25 mouse cellular contexts compared by ENCODE assay signal in the genomic region with DNA sequence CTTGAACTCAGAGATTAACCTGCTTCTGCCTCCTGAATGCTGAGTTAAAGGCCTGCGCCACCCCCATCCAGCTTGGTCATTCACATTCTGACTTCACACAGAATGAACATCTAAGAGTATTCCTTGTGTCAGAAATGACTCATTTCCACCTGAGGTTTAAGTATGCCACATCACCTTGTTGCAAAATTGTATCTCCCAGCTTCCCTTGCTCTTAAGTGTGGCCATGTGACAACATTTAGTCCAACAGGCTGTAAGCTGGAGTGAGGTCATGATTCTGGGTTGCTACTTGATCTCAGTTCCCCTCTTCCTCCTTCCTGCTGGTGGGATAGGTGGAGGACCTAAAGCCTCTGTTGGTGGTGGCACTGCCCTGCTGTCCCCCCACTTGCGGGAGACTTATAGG.
"Had no signal": no experiment of that assay in that cellular context is flagged by ENCODE, and none has a peak within 500 bp of the region (broad histone marks: within the 10 kb centered on the region; RNA-seq: fewer than 3 reads in every experiment).

No protein-coding gene starts in this region.

- DNase-seq: forebrain, postnatal 0 days; gastrocnemius, postnatal 14 days; gastrocnemius, postnatal 36 days; heart, adult 18-20 months; heart, postnatal 14 days; heart, postnatal 36 days; kidney, adult 11 months; kidney, adult 2 months; kidney, adult 9 months; kidney, postnatal 14 days; kidney, postnatal 36 days; layer of hippocampus, adult 9-11 months; layer of hippocampus, postnatal 36 days; left cerebral cortex, postnatal 4 days had no signal

- H3K4me2 ChIP-seq: heart, embryonic 11.5 days; heart, embryonic 13.5 days; heart, embryonic 15.5 days; hindbrain, embryonic 13.5 days; hindbrain, embryonic 15.5 days; kidney, embryonic 15.5 days; limb, embryonic 13.5 days; limb, embryonic 15.5 days had no signal

- H3K4me1 ChIP-seq: heart, embryonic 13.5 days; heart, embryonic 15.5 days; hindbrain, embryonic 13.5 days; hindbrain, embryonic 15.5 days; kidney, embryonic 15.5 days had no signal

- H3K9me3 ChIP-seq: heart, embryonic 13.5 days; heart, embryonic 15.5 days; hindbrain, embryonic 13.5 days; hindbrain, embryonic 15.5 days; kidney, embryonic 15.5 days; limb, embryonic 13.5 days; limb, embryonic 15.5 days had no signal

- H3K36me3 ChIP-seq: heart, embryonic 13.5 days; heart, embryonic 15.5 days; hindbrain, embryonic 13.5 days; hindbrain, embryonic 15.5 days; kidney, embryonic 15.5 days; limb, embryonic 13.5 days; limb, embryonic 15.5 days had no signal

- H3K4me3 ChIP-seq: heart, embryonic 13.5 days; heart, embryonic 15.5 days; hindbrain, embryonic 13.5 days; hindbrain, embryonic 15.5 days; kidney, embryonic 15.5 days; limb, embryonic 13.5 days; limb, embryonic 15.5 days had no signal

- H3K27me3 ChIP-seq: heart, embryonic 13.5 days; hindbrain, embryonic 13.5 days; hindbrain, embryonic 15.5 days; kidney, embryonic 15.5 days had no signal

- H3K9ac ChIP-seq: forebrain, postnatal 0 days; heart, embryonic 13.5 days; heart, embryonic 15.5 days; hindbrain, embryonic 13.5 days; hindbrain, embryonic 15.5 days; kidney, embryonic 15.5 days; limb, embryonic 13.5 days; limb, embryonic 15.5 days had no signal

- ATAC-seq: forebrain, postnatal 0 days; hindbrain, postnatal 0 days; intestine, embryonic 16.5 days had no signal

- H3K27ac ChIP-seq: heart, embryonic 13.5 days; heart, embryonic 15.5 days; hindbrain, embryonic 13.5 days; hindbrain, embryonic 15.5 days; hindbrain, postnatal 0 days; kidney, embryonic 15.5 days; kidney, postnatal 0 days; limb, embryonic 13.5 days; limb, embryonic 15.5 days had no signal
